In genomic region chr12:51690893-51691844, GRCm38 (mm10) we compare ENCODE assay signal across 8 mouse cellular contexts. TPM values are rescaled to one million over a fixed set of nuclear protein-coding genes. Genes with fewer than 3 reads are reported as not detected.
DNase-seq lines count a peak whose midpoint lies in the region; ATAC-seq and TF ChIP-seq lines count a peak whose summit lies in the region.

Gene Ap4s1 (plus strand): TSS chr12:51691033.

- peak within 1 kb of the TSS; percentile 100 for H3K27ac ChIP-seq in hindbrain, embryonic 13.5 days

- peak; percentile 46 for ATAC-seq in Patski
- ATAC-seq in hindbrain, embryonic 13.5 days (ENCODE audit: low FRiP score) = peak; percentile 84

- in situ Hi-C loops in Patski (cut with MboI; ENCODE audit: low pct_unique_long_range_greater_than_20kb) = no loop called here

- H3K4me1 ChIP-seq in hindbrain, embryonic 13.5 days (replicated peaks) = peaks cover 14% of the 10 kb centered on the region

- H3K27me3 ChIP-seq in Patski = no peaks in the 10 kb centered on the region
- H3K27me3 ChIP-seq in hindbrain, embryonic 13.5 days = no peaks in the 10 kb centered on the region

- no peak for DNase-seq in Patski (ENCODE audit: low read depth, low spot score)
- DNase-seq in cerebellum, postnatal 14 days = peak; percentile 79 to 81
- peak; percentile 61 to 68 for DNase-seq in frontal cortex, postnatal 25 days (ENCODE audit: low spot score in 2 of 2)
- peak; percentile 62 to 74 for DNase-seq in left cerebral cortex, adult 18-20 months (ENCODE audit: low spot score in 2 of 2)
- peak; percentile 78 for DNase-seq in lung, postnatal 4 days
- DNase-seq in retina, postnatal 1 day = peak; percentile 79
- peak; percentile 80 for DNase-seq in thymus, postnatal 4 days

- H3K9ac ChIP-seq in hindbrain, embryonic 13.5 days = peak within 1 kb of the TSS; percentile 99

- POLR2A ChIA-PET in Patski (lab: Charles Lee) = no interaction called here

- CTCF ChIA-PET in Patski (lab: Charles Lee) = no interaction called here

- H3K9me3 ChIP-seq in hindbrain, embryonic 13.5 days = no peaks in the 10 kb centered on the region

- peak within 1 kb of the TSS; percentile 98 for H3K4me3 ChIP-seq in hindbrain, embryonic 13.5 days

- H3K36me3 ChIP-seq in hindbrain, embryonic 13.5 days = no peaks in the 10 kb centered on the region

- H3K4me2 ChIP-seq in hindbrain, embryonic 13.5 days = peak within 1 kb of the TSS; percentile 81

- under 1% methylated on average over 96 of the region's 108 CpGs for WGBS in hindbrain, embryonic 13.5 days

- no peak for TF ChIP-seq CTCF in Patski (IDR thresholded peaks at IDR 0.05)

RNA-seq across cellular contexts. Expression of gene Ap4s1, which starts in this region (rescaled TPM):
- 11.8 TPM for polyA plus RNA-seq in Patski (2021)
- 51.1 and 56.2 TPM in 2 replicates for polyA plus RNA-seq in hindbrain, embryonic 13.5 days (2015; fragmentation: Nextera tagmentation; extraction: Ambion mirVana)
- 10 to 100 TPM; 62.4 to 64.3 TPM for total RNA-seq in left cerebral cortex, adult 18-20 months (2021)
